Mouse (Mus musculus) monocyte, adult 2 months (primary cell): ENCODE results near the gene Nrxn1.

ENCODE experiments used
- DNase-seq, 2 experiments: peaks; one replicate each; pipeline ENCODE4 v3.0.0; 2022; ENCODE audit warnings: low spot score in 2 of 2, low read depth in 1 of 2

Nrxn1 gene

DNA sequence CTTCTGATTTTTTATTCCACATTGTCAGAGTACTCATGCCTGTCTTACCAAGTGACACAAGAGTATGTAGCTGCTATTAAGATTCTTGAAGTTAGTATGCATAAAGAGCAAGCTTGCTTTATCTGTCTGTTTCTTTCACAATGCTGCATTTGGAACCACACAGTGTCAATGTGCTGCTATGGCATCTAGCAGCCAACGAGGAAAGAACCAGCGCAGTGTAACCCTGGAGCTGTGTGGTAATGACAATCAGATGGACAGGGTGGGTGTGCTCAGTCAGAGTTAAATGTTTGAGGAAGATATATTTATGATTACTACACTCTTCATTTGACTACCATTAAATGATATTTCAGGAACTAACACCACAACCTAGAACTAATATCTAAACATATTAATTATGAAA is 102.1 kb downstream of the Nrxn1 start:
- no peak for DNase-seq

DNA sequence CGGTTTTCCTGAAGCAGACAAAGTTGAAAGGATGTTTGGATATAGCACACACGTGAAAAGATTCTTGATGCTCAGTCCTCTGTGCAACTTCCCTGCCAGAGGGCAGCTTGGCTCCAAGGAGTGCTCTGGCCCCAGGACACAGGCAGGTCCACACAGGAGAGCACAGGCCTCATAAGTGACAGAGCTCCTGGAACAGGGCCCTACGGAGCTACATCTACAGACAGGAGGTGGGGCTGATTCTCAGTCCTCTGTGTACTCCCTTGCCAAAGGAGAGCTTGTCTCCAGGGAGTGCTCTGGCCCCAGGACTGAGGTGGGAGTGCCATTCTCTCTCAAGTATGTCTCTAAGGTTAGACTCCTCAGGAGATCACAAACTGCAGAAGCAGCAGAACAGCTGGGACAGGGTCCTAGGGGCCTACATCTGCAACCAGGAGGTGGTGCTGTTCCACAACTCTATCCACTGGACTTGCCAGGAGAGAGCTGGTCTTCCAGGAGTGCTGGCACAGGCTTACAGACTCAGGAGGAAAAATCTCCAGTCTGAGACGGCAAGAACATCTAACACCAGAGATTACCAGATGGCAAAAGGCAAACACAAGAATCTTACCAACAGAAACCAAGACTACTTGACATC is 129.9 kb downstream of the Nrxn1 start:
- DNase-seq, result no peak

DNA sequence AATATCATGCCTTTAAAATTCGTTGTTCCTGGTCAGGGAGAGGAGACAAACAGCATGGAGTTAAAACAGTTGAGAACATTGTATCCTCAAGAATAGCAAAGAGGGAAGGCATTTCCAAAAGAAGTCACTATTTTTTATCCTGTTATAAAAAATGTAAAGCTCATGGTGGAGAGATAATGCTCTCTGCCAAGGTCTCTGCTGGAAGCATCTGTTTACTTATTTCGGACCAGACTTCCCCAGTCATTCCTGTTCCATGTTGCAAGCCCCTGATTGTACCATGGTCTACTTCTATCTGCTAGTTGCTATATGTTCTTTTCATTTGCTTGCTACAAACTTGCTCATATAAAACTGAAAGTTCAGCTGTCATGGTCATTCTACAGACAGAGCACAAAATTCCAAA is 137.7 kb downstream of the Nrxn1 start:
- no peak for DNase-seq

DNA sequence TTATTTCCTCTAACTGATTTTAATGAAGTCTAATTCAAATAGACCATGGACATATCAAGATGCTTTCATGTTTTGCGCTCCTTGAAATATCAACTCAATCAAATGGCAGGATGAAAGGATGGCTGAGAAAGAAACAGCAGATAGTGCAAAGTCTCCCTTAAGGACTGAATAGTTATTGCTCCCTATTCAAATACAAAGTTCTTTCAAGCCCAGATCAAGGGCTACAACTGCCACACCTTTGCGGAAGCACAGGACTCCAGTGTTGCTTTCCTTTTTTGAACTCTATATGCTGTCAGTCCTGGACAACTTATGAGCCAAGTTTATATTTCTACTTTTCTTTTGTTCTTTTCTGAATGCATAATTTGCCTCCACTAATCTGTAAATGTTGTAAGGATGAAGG is 157.9 kb downstream of the Nrxn1 start:
- DNase-seq, result no peak

GRCm38 (mm10) chr17:90913320-90913719 is 179.6 kb downstream of the Nrxn1 start:
- no peak for DNase-seq

GRCm38 (mm10) chr17:90912746-90913145 is 180.1 kb downstream of the Nrxn1 start:
- no peak for DNase-seq

GRCm38 (mm10) chr17:90912341-90912740 is 180.5 kb downstream of the Nrxn1 start:
- DNase-seq, result no peak

DNA sequence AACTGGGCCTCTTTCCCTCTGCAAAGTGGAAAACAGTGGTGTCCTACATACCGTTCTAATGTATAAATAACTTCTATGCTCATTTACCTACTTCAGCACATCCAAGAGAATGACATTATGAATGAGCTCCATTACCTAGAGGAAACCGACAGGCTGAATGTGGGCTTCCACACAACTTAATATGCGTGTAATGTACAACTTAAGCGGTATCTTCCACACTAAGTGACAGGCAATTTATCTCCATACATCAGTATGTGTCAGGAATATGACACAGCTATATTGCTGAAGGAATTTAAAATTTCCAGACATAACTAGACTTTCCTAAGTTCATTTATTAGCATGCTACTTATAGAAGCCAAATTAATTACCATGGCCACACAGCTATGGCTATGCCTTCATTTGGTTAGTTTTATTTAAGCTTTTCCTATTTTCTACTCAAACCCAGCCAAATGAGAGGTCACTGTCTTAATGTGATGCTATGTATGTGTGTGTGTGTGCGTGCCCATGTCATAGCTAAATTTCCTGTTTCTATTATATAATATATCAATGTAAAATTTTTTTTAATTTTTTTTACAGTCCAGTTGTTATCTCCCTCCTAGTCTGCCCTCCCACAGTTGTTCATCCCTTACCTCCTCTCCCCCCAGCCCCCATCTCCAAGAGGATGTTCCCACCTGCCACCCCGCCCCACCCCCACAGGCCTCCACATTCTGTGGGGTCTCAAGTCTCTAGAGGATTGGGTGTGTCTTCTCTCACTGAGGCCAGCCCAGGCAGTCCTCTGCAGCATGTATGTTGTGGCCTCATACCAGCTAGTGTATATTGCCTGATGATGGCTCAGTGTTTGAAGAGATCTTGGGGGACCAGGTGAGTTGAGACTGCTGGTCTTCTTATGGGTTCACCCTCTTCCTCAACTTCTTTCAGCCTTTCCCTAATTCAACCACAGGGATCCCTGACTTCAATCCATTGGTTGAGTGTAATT is 186.5 kb downstream of the Nrxn1 start:
- DNase-seq, result no peak

GRCm38 (mm10) chr17:90905143-90905542 is 187.7 kb downstream of the Nrxn1 start:
- DNase-seq, result no peak

DNA sequence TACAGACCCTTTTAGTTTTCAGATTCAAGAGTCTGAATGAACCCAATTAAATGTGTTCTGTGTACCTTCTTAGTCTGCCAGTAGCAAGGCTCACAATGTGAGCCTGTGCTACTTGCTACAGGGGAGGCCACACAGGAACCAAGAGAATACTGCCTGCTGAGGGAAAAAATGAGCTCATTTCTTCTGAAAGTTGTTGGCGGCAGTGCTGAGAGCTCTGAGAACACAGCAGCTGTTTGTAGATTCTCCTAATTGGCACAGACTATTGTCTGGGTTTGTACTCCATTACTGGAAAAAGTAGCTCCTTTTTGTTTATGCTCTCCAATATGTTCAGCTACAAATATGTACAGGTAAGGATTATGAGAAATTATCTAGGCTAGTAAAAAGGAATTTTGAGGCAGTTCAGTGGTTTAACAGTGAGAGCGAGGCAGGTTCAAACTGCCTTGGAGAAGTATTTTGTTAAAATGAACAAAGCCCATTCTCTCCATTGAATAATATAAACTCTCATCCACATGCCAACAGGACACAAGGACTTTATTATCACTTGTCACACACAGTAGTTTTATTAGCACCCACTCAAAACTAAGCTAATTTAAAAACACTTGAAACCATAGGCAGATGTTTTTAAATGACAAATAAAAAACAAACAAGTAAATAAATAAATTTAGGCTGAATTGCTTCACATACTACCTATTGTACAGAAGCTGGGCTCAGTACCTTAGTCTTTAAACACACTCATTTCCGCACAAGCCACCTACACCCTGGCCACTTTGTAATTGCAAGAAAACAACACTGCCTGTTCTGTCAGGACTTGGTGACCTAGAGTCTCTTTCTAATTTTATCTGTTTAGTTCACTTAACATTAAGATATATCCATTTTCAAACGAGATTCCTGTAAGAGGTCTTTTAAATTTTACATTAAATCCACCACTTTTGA is 200.3 kb downstream of the Nrxn1 start:
- no peak for DNase-seq

- DNase-seq, result no peak
Observed at GRCm38 (mm10) chr17:90891711-90892110, 201.2 kb downstream of the Nrxn1 start.

- DNase-seq, result no peak
Observed at GRCm38 (mm10) chr17:90857225-90857624, 235.6 kb downstream of the Nrxn1 start.

- no peak for DNase-seq
Observed at GRCm38 (mm10) chr17:90843876-90844275, 249.0 kb downstream of the Nrxn1 start.

DNA sequence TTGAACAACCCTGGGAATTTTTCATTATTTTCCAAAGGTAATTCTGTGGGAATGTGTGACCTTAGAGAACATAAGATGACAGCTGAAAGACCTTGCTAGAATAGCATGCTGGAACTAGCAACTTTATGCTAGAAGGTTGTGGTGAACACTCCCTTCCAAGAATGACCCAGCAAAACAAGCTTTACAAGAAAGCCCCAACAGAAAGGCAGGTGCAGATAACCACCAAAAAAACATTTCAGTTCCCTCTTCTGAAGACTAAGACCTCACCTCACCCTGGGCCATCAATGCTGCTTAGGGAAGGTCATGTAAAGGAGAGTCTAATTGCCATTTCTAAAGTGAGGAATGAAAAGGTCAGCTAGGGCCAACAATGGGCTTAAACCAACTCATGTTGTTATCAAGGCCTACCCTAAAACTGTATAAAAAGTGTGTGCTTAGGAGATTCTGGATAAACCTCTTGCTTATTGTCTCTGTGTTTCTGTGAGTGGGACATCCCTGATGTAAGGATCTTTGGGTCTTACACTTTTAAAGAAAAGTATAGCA is 249.7 kb downstream of the Nrxn1 start:
- DNase-seq, result no peak

GRCm38 (mm10) chr17:90837022-90837414 is 255.9 kb downstream of the Nrxn1 start:
- DNase-seq, result no peak

DNA sequence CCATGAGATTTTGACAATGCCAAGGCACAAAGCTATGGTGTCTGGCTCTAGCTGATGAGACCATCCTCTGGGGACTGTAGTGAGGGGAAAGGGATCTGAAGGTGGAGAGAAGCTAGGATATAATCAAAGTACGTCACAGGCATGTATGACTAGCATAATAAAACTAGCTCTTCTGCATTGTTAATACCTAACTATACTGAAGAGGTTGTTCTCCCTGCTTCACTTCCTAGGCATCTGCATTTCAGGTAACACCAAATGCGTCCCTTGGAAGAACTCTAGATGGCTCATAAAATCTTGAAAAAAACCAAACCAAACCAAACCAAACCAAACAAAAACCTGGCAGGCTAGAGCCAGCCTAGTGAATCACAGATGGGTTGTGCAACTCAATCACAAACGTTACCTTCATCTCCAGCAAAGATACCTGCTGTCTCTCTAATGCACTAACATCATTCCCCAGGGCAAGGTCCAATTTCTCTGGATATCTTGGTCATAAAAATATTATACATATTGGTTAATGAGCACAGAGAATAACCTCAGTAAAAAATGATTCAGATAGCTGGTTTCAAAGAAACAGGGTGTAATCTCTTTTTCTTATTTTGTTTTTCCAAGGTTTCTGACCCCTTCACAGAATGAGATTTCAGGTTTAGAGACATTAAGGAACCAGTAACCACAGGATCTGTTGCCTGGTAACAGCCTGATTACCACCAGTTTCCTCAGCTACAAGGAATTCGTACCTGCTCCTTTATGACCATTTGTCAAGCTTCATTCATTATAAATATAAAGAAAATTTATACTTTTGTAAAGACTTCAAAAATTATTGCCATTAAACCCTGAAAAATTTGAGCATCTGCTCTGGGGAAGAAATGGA is 256.5 kb downstream of the Nrxn1 start:
- no peak for DNase-seq

DNA sequence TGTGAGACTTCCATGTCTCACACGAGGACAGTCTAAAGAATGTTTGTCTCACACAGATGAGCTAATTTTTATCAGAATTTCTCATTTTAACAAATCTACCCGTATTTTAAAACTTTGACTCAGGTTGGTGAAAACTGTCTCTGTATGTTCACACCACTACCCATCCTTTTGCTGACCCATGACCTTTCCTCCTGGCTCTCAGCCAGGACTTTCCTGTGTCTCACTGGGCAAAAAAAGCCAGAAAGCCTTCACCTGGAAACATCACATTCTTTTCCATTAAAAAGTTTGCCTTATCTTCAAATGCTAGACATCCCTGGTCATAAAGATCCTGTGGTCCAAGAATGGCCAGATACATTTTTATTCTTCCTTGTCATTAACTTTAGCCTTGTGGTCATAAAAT is 274.5 kb downstream of the Nrxn1 start:
- no peak for DNase-seq

- no peak for DNase-seq
Observed at GRCm38 (mm10) chr17:90817898-90818297, 275.0 kb downstream of the Nrxn1 start.

DNA sequence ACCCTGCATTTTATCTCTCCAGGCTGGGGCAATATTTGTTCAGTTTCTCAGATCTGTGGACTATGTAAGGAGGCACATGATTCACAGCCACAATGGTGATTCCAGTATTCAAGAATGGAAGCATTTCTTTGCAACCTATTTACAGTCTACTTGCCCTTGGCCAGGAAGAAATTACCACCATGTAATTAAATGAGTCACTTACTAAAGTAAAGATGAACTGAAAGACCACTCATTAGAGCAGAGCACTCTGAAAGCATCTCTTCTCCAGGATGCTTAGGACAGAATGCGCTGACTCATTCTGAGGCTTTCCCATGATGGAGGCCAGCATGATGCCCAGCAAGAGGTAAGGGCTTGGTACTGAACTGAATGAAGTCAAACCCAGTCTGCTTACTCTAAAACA is 277.6 kb downstream of the Nrxn1 start:
- no peak for DNase-seq

DNA sequence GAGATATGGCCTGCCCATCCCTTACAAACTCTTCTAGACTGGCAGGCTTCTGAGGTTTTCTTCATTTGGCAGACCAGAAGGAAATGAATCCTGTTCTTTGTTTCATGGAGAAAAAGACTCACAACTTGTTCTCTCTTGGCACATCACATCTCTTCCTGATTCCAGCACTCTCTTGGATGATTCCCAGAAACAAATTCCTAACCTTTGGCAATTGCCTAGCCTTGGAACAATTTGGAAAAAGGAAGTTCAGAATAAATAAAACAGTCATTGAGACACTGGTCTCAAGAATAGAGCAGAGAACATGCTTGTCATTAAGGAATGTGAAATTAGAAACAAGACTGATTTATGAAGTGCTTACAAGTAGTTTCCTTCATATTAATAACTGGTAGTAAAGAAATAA is 279.1 kb downstream of the Nrxn1 start:
- DNase-seq, result no peak
